Comparison of ENCODE assay signal across 15 mouse cellular contexts in genomic region chr2:170006829-170007228, GRCm38 (mm10).
DNase-seq lines count a peak whose midpoint lies in the region; ATAC-seq and TF ChIP-seq lines count a peak whose summit lies in the region.
"Had no signal": no experiment of that assay in that cellular context is flagged by ENCODE, and none has a peak within 500 bp of the region (broad histone marks: within the 10 kb centered on the region; RNA-seq: fewer than 3 reads in every experiment).

No protein-coding gene starts in this region.

- H3K4me2 ChIP-seq in heart, embryonic 12.5 days, result no peak overlapping the region
- H3K4me2 ChIP-seq in lung, embryonic 14.5 days, result no peak overlapping the region
- H3K4me2 ChIP-seq: embryonic facial prominence, embryonic 13.5 days; forebrain, embryonic 12.5 days; liver, embryonic 11.5 days; neural tube, embryonic 13.5 days had no signal

- no peak for TF ChIP-seq CTCF in lung, embryonic 14.5 days (IDR thresholded peaks at IDR 0.05; ENCODE audit: low read depth)
- no peak for TF ChIP-seq CTCF in testis, adult 2 months (IDR thresholded peaks at IDR 0.05; ENCODE audit: control insufficient read depth, insufficient read depth, insufficient replicate concordance, low read depth, low read length)

- TF ChIP-seq POLR2A in testis, adult 2 months (IDR thresholded peaks at IDR 0.05; ENCODE audit: control insufficient read depth, low read depth, low read length), result no peak

- 0 out of 2 replicates have a peak, but pooled peaks cover 2% of the 10 kb centered on the region for H3K36me3 ChIP-seq in heart, embryonic 12.5 days
- H3K36me3 ChIP-seq in heart, embryonic 10.5 days, result peaks cover 5% of the 10 kb centered on the region; the same call in 1 of the 2 replicates
- no peaks in the 10 kb centered on the region for H3K36me3 ChIP-seq in lung, embryonic 14.5 days (ENCODE audit: insufficient read depth)
- no peaks in the 10 kb centered on the region for H3K36me3 ChIP-seq in testis, adult 2 months (ENCODE audit: control insufficient read depth, insufficient read depth, low read length)
- H3K36me3 ChIP-seq: embryonic facial prominence, embryonic 13.5 days; forebrain, embryonic 12.5 days; neural tube, embryonic 13.5 days had no signal

- H3K4me1 ChIP-seq in heart, embryonic 12.5 days (replicated peaks), result 0 out of 2 replicates have a peak, but pooled peaks cover 3% of the 10 kb centered on the region
- 0 out of 2 replicates have a peak, but pooled peaks cover 3% of the 10 kb centered on the region for H3K4me1 ChIP-seq in heart, embryonic 10.5 days
- H3K4me1 ChIP-seq in lung, embryonic 14.5 days (ENCODE audit: insufficient read depth), result 0 out of 2 replicates have a peak, but pooled peaks cover 3% of the 10 kb centered on the region
- H3K4me1 ChIP-seq in testis, adult 2 months (ENCODE audit: control insufficient read depth, insufficient read depth, low read length), result peaks cover 16% of the 10 kb centered on the region

- no peak for ATAC-seq in heart, embryonic 12.5 days (ENCODE audit: insufficient number of reproducible peaks, low FRiP score)
- no peak for ATAC-seq in lung, embryonic 14.5 days (ENCODE audit: insufficient read depth)
- ATAC-seq: intestine, postnatal 0 days had no signal

- no peak overlapping the region for H3K4me3 ChIP-seq in heart, embryonic 12.5 days
- H3K4me3 ChIP-seq in heart, embryonic 10.5 days, result no peak overlapping the region
- H3K4me3 ChIP-seq in lung, embryonic 14.5 days (ENCODE audit: low read depth, low read length), result no peak overlapping the region
- H3K4me3 ChIP-seq in testis, adult 2 months (ENCODE audit: control insufficient read depth, low read depth, low read length), result no peak overlapping the region
- H3K4me3 ChIP-seq: embryonic facial prominence, embryonic 13.5 days; forebrain, embryonic 12.5 days; neural tube, embryonic 13.5 days had no signal

- H3K27ac ChIP-seq in heart, embryonic 12.5 days (ENCODE audit: poor library complexity, severe bottlenecking), result peak overlapping the region; percentile 21; the same call in 1 of the 2 replicates
- no peak overlapping the region for H3K27ac ChIP-seq in heart, embryonic 10.5 days
- H3K27ac ChIP-seq in lung, embryonic 14.5 days (ENCODE audit: low read depth), result peak overlapping the region; percentile 38; the same call in 1 of the 2 replicates
- peak overlapping the region; percentile 19; the same call in 1 of the 2 replicates for H3K27ac ChIP-seq in testis, adult 2 months (ENCODE audit: control insufficient read depth, insufficient read depth, low read depth, low read length)
- H3K27ac ChIP-seq: embryonic facial prominence, embryonic 13.5 days; forebrain, embryonic 12.5 days; neural tube, embryonic 13.5 days had no signal

- 74% methylated on average over 8 of the region's 8 CpGs for WGBS in heart, embryonic 12.5 days
- WGBS in heart, embryonic 10.5 days, result 84% methylated on average over 8 of the region's 8 CpGs
- WGBS in lung, embryonic 14.5 days, result 70% methylated on average over 8 of the region's 8 CpGs

- peaks cover 10% of the 10 kb centered on the region for H3K9me3 ChIP-seq in heart, embryonic 12.5 days (replicated peaks)
- H3K9me3 ChIP-seq in heart, embryonic 10.5 days, result no peaks in the 10 kb centered on the region
- no peaks in the 10 kb centered on the region for H3K9me3 ChIP-seq in lung, embryonic 14.5 days (ENCODE audit: low read depth, low read length)

- DNase-seq in heart, embryonic 10.5 days (ENCODE audit: low spot score), result no peak
- no peak for DNase-seq in lung, embryonic 14.5 days
- no peak for DNase-seq in lung, postnatal 4 days
- DNase-seq in gastrocnemius, postnatal 25 days, result peak; percentile 55
- DNase-seq in embryo, embryonic 10 days (ENCODE audit: low spot score), result no peak
- DNase-seq: adrenal gland, postnatal 25 days; cerebellum, postnatal 25 days; right cerebral cortex, postnatal 4 days had no signal

- no peaks in the 10 kb centered on the region for H3K27me3 ChIP-seq in heart, embryonic 12.5 days (replicated peaks)
- H3K27me3 ChIP-seq in heart, embryonic 10.5 days (ENCODE audit: insufficient read depth, poor library complexity, severe bottlenecking), result no peaks in the 10 kb centered on the region
- no peaks in the 10 kb centered on the region for H3K27me3 ChIP-seq in lung, embryonic 14.5 days (ENCODE audit: insufficient read depth, low read length)
- no peaks in the 10 kb centered on the region for H3K27me3 ChIP-seq in testis, adult 2 months (ENCODE audit: control insufficient read depth, insufficient read depth, low read length)
- H3K27me3 ChIP-seq: embryonic facial prominence, embryonic 13.5 days; forebrain, embryonic 12.5 days; neural tube, embryonic 13.5 days had no signal

- H3K9ac ChIP-seq in heart, embryonic 12.5 days, result no peak overlapping the region
- no peak overlapping the region for H3K9ac ChIP-seq in lung, embryonic 14.5 days
- H3K9ac ChIP-seq: embryonic facial prominence, embryonic 13.5 days; forebrain, embryonic 12.5 days; neural tube, embryonic 13.5 days had no signal
